Comparison of ENCODE assay signal across 17 mouse cellular contexts in the genomic region with DNA sequence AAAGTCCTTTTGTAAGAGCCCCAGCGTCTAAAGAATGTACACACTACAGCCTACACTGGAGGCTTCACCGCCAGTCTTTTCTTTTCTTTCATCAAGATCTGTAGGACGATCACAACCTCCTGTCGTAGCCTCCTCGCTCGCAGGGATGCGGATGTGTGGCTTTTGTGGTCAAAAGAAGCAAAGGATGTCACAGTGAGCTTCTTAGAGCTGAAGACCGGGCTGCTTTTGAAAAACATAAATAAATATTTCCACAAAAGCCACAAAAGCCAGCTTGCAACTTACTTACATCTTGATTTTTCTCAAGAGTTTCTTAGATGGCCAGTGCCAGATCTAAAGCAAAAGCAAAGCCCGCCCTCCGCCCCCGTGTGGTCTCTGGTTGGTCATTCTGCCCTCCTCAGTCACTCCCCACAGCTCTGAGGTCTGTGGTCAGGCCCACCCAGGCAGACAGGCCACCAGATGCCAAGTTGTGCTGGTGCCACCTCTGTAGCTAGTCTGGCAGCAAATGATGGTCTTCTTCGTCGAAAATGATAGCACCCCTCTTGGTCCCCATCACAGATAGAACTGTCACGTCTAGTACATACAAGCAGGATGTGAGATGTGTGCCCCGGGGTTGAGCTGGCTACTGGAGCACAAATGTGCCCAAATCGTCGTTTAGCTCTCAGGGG. TPM values are rescaled to one million over a fixed set of nuclear protein-coding genes. Genes with fewer than 3 reads are reported as not detected.
A peak's percentile ranks its signal among the peaks of the same experiment; 100 is the strongest.
DNase-seq lines count a peak whose midpoint lies in the region; ATAC-seq and TF ChIP-seq lines count a peak whose summit lies in the region.
"Had no signal": no experiment of that assay in that cellular context is flagged by ENCODE, and none has a peak within 500 bp of the region (broad histone marks: within the 10 kb centered on the region; RNA-seq: fewer than 3 reads in every experiment).

No protein-coding gene starts in this region.

- no peaks in the 10 kb centered on the region for H3K9me3 ChIP-seq in heart, embryonic 11.5 days (replicated peaks; ENCODE audit: control insufficient read depth, low read length)
- H3K9me3 ChIP-seq: forebrain, embryonic 10.5 days; hindbrain, embryonic 13.5 days had no signal

- no peak overlapping the region for H3K4me2 ChIP-seq in heart, embryonic 11.5 days
- H3K4me2 ChIP-seq: hindbrain, embryonic 13.5 days had no signal

- no peak overlapping the region for H3K9ac ChIP-seq in heart, embryonic 11.5 days (ENCODE audit: low read depth, low read length)
- H3K9ac ChIP-seq: hindbrain, embryonic 13.5 days had no signal

- H3K4me1 ChIP-seq in spleen, adult 2 months (ENCODE audit: control insufficient read depth, insufficient read depth, insufficient read length): peaks cover 11% of the 10 kb centered on the region; the same call in 1 of the 2 replicates
- no peaks in the 10 kb centered on the region for H3K4me1 ChIP-seq in heart, embryonic 11.5 days (ENCODE audit: control insufficient read depth, insufficient read depth, low read length)
- H3K4me1 ChIP-seq: forebrain, embryonic 10.5 days; hindbrain, embryonic 13.5 days had no signal

- ATAC-seq in hematopoietic stem cell, adult 5-6 weeks (replicated peaks in 1 of 2; ENCODE audit: insufficient read depth in 1 of 2, low FRiP score in 2 of 2, low TSS enrichment in 1 of 2, low read depth in 1 of 2, poor library complexity in 2 of 2, severe bottlenecking in 2 of 2): peak; percentile 83 to 89
- ATAC-seq in neutrophil, adult 5-6 weeks (ENCODE audit: extremely low read depth, insufficient number of reproducible peaks, low FRiP score, poor library complexity, severe bottlenecking): peak; percentile 72
- no peak for ATAC-seq in heart, embryonic 11.5 days (replicated peaks; ENCODE audit: insufficient number of reproducible peaks, low FRiP score, low TSS enrichment)
- ATAC-seq: midbrain, embryonic 16.5 days had no signal

- peak overlapping the region; percentile 80 for H3K27ac ChIP-seq in spleen, adult 2 months (ENCODE audit: insufficient read depth, low read length)
- no peak overlapping the region for H3K27ac ChIP-seq in heart, embryonic 11.5 days (ENCODE audit: low read depth, low read length)
- H3K27ac ChIP-seq: forebrain, embryonic 10.5 days; hindbrain, embryonic 13.5 days; macrophage had no signal

- no peak for TF ChIP-seq CTCF in spleen, adult 2 months (IDR thresholded peaks at IDR 0.05; ENCODE audit: extremely low read depth, insufficient read depth, insufficient read length, insufficient replicate concordance)

- H3K36me3 ChIP-seq in spleen, adult 2 months (ENCODE audit: control insufficient read depth, insufficient read depth, low read length): peaks cover 2% of the 10 kb centered on the region; the same call in 1 of the 2 replicates
- no peaks in the 10 kb centered on the region for H3K36me3 ChIP-seq in heart, embryonic 11.5 days (ENCODE audit: control insufficient read depth, insufficient read depth, low read length)
- H3K36me3 ChIP-seq: forebrain, embryonic 10.5 days; hindbrain, embryonic 13.5 days had no signal

- H3K27me3 ChIP-seq in spleen, adult 2 months (ENCODE audit: control insufficient read depth, insufficient read depth, low read length): no peaks in the 10 kb centered on the region
- no peaks in the 10 kb centered on the region for H3K27me3 ChIP-seq in heart, embryonic 11.5 days (ENCODE audit: control insufficient read depth, insufficient read depth, low read length)
- H3K27me3 ChIP-seq: hindbrain, embryonic 13.5 days had no signal

- 15% methylated on average over 17 of the region's 17 CpGs for WGBS in spleen, adult 2 months
- 80% methylated on average over 17 of the region's 17 CpGs for WGBS in heart, embryonic 11.5 days (ENCODE audit: insufficient replicate concordance)

- no peak for TF ChIP-seq POLR2A in spleen, adult 2 months (IDR thresholded peaks at IDR 0.05; ENCODE audit: low read depth, low read length)

- peak; percentile 60 to 65 for DNase-seq in spleen, adult 2 months (ENCODE audit: low read depth in 1 of 2, low spot score in 2 of 2)
- DNase-seq in spleen, adult 12 weeks (ENCODE audit: low spot score): no peak
- peak; percentile 68 for DNase-seq in thymus, postnatal 4 days
- DNase-seq in right cerebral cortex, postnatal 25 days: no peak
- DNase-seq in adrenal gland, adult 2 months: no peak
- DNase-seq: adrenal gland, postnatal 25 days; cerebellum, postnatal 14 days; kidney, adult 11 months; kidney, postnatal 36 days; lung, adult 2 months had no signal

- H3K4me3 ChIP-seq in spleen, adult 2 months (ENCODE audit: extremely low read depth, insufficient read depth, insufficient read length): peak overlapping the region; percentile 14; the same call in 1 of the 2 replicates
- no peak overlapping the region for H3K4me3 ChIP-seq in heart, embryonic 11.5 days (ENCODE audit: low read depth, low read length)
- H3K4me3 ChIP-seq: forebrain, embryonic 10.5 days; hindbrain, embryonic 13.5 days had no signal

RNA-seq across cellular contexts. Expression of a gene that starts 30.5 kb away (rescaled TPM):
- polyA plus RNA-seq in spleen, adult 2 months (2012; rRNA removed): 40.7 and 45.8 TPM in 2 replicates
- total RNA-seq in hematopoietic stem cell, adult 5-6 weeks (2017): 28.9 and 33.5 TPM in 2 replicates
- 103 and 110 TPM in 2 replicates for total RNA-seq in neutrophil, adult 5-6 weeks (2017)
- 1.3 TPM in 2 replicates for polyA plus RNA-seq in heart, embryonic 11.5 days (2014; fragmentation: Nextera tagmentation; extraction: Ambion mirVana)
- total RNA-seq in adrenal gland, adult 2 months (2021): 10 to 100 TPM in 1 of 2 experiments, 1 to 10 TPM in 1; 6.5 to 37.2 TPM
- 3.6 and 4.5 TPM in 2 replicates for polyA plus RNA-seq in adrenal gland, adult 2 months (2012; rRNA removed)

Comparison
In these comparisons a context has a peak if more than half of its experiments do, and no peak if none do; other contexts are left out.
1. DNase-seq: peak in spleen, adult 2 months (2 of 2) and thymus, postnatal 4 days (single experiment); none in spleen, adult 12 weeks (single experiment), right cerebral cortex, postnatal 25 days (single experiment) and adrenal gland, adult 2 months (single experiment).